Mouse (Mus musculus) midbrain, embryonic 11.5 days (tissue): ENCODE measurements at regions not wholly inside any gene's neighbourhood (a gene's known extent, or its start where the extent isn't known, plus 50 kb on each side); places are given as distances from the start of the nearest gene placed in this dataset.
A peak's percentile ranks its signal among the peaks of the same experiment; 100 is the strongest.

Experiments
- ATAC-seq: fragments of 200-750 bp; cut with Nextera tagmentation; 2 replicates; pipeline ENCODE4 v1.8.0; 2017; ENCODE audit warnings: moderate TSS enrichment, moderate library complexity; ENCODE audit not compliant: low FRiP score
- DNase-seq: peaks from one replicate; pipeline ENCODE4 v3.0.0; 2015; ENCODE audit warnings: low spot score; ENCODE audit errors: missing footprints
- H3K27ac ChIP-seq: fragments of 300-500 bp; sonication (generic); 2 replicates; pipeline ENCODE4 v1.5.1; 2014; ENCODE audit warnings: low read depth, low read length
- H3K27me3 ChIP-seq: fragments of 300-500 bp; sonication (generic); 2 replicates; pipeline ENCODE4 v1.6.1; 2014; ENCODE audit warnings: mild to moderate bottlenecking, low read length, moderate library complexity, mixed read lengths; ENCODE audit not compliant: control insufficient read depth, insufficient read depth
- H3K36me3 ChIP-seq: fragments of 300-500 bp; sonication (generic); 2 replicates; pipeline ENCODE4 v1.6.1; 2014; ENCODE audit warnings: mild to moderate bottlenecking, low read length, moderate library complexity, mixed read lengths; ENCODE audit not compliant: control insufficient read depth, insufficient read depth
- H3K4me1 ChIP-seq: fragments of 300-500 bp; sonication (generic); 2 replicates; pipeline ENCODE4 v1.6.1; 2014; ENCODE audit warnings: low read length; ENCODE audit not compliant: control insufficient read depth, insufficient read depth
- H3K4me2 ChIP-seq: fragments of 300-500 bp; sonication (generic); 2 replicates; pipeline ENCODE4 v1.6.1; 2014; ENCODE audit warnings: mild to moderate bottlenecking, moderate library complexity
- H3K4me3 ChIP-seq: fragments of 300-500 bp; sonication (generic); 2 replicates; pipeline ENCODE4 v1.5.1; 2014; ENCODE audit warnings: low read depth, low read length
- H3K9ac ChIP-seq: fragments of 300-500 bp; sonication (generic); 2 replicates; pipeline ENCODE4 v1.6.1; 2014; ENCODE audit warnings: low read length
- H3K9me3 ChIP-seq: fragments of 300-500 bp; sonication (generic); 2 replicates; pipeline ENCODE4 v1.6.1; 2016; ENCODE audit warnings: low read length; ENCODE audit not compliant: control insufficient read depth
- WGBS: fragments of 180-500 bp; shearing (Covaris S2); extraction: QIAGEN DNeasy Blood & Tissue Kit; methylation state at CpG from one replicate; pipeline ENCODE4 v1.1.7; 2014; 5-methylcytosine and 5-hydroxymethylcytosine counted together

- Histone ChIP-seq H3K4me2 (no peak overlapping the region), H3K4me3 (no peak overlapping the region), H3K4me1 (no peaks in the 10 kb centered on the region), H3K36me3 (no peaks in the 10 kb centered on the region), H3K27ac (no peak overlapping the region), H3K9ac (no peak overlapping the region), H3K9me3 (no peaks in the 10 kb centered on the region), H3K27me3 (no peaks in the 10 kb centered on the region)
- DNase-seq (no peak), ATAC-seq (no peak)
- 79% methylated on average over 9 of the region's 9 CpGs for WGBS
Observed at GRCm38 (mm10) chr6:99810974-99811798, 85.0 kb upstream of the Prok2 start.

GRCm38 (mm10) chr6:99804905-99805245, 78.7 kb upstream of the Prok2 start:
- Histone ChIP-seq H3K4me2 (peak overlapping the region; percentile 41), H3K9me3 (no peaks in the 10 kb centered on the region), H3K27me3 (no peaks in the 10 kb centered on the region; the same call in 1 of the 2 replicates), H3K36me3 (no peaks in the 10 kb centered on the region), H3K9ac (peak overlapping the region; percentile 51), H3K4me3 (0 out of 2 replicates have a peak overlapping the region, but pooled peaks have one; percentile 13), H3K4me1 (peaks cover 4% of the 10 kb centered on the region; the same call in 1 of the 2 replicates), H3K27ac (no peak overlapping the region)
- no peak for DNase-seq
- 31% methylated on average over 10 of the region's 10 CpGs for WGBS
- ATAC-seq, result no peak

GRCm38 (mm10) chr6:99803983-99804904, 78.1 kb upstream of the Prok2 start:
- peak overlapping the region; percentile 41 for H3K4me2 ChIP-seq
- DNase-seq, result peak; percentile 100
- peak overlapping the region; percentile 51 for H3K9ac ChIP-seq
- no peak overlapping the region for H3K27ac ChIP-seq
- H3K4me3 ChIP-seq, result peak overlapping the region; percentile 13; the same call in 1 of the 2 replicates
- H3K9me3 ChIP-seq, result no peaks in the 10 kb centered on the region
- peak; percentile 92 for ATAC-seq
- no peaks in the 10 kb centered on the region for H3K36me3 ChIP-seq
- H3K27me3 ChIP-seq, result no peaks in the 10 kb centered on the region; the same call in 1 of the 2 replicates
- WGBS, result 19% methylated on average over 25 of the region's 25 CpGs
- peaks cover 4% of the 10 kb centered on the region; the same call in 1 of the 2 replicates for H3K4me1 ChIP-seq

- Histone ChIP-seq H3K36me3 (no peaks in the 10 kb centered on the region), H3K27ac (no peak overlapping the region), H3K9me3 (no peaks in the 10 kb centered on the region), H3K4me1 (peaks cover 4% of the 10 kb centered on the region; the same call in 1 of the 2 replicates), H3K27me3 (no peaks in the 10 kb centered on the region; the same call in 1 of the 2 replicates), H3K4me3 (no peak overlapping the region), H3K9ac (no peak overlapping the region), H3K4me2 (no peak overlapping the region)
- WGBS, result 77% methylated on average over 6 of the region's 6 CpGs
- DNase-seq, result no peak
- no peak for ATAC-seq
Observed at GRCm38 (mm10) chr6:99800919-99801318, 74.7 kb upstream of the Prok2 start.

- Histone ChIP-seq H3K9me3 (no peaks in the 10 kb centered on the region), H3K36me3 (no peaks in the 10 kb centered on the region), H3K27me3 (no peaks in the 10 kb centered on the region; the same call in 1 of the 2 replicates), H3K4me1 (peaks cover 4% of the 10 kb centered on the region; the same call in 1 of the 2 replicates), H3K4me3 (no peak overlapping the region), H3K27ac (no peak overlapping the region), H3K9ac (no peak overlapping the region), H3K4me2 (no peak overlapping the region)
- no peak for DNase-seq
- no peak for ATAC-seq
- WGBS, result 76% methylated on average over 14 of the region's 14 CpGs
Observed at GRCm38 (mm10) chr6:99800324-99800723, 74.1 kb upstream of the Prok2 start.

DNA sequence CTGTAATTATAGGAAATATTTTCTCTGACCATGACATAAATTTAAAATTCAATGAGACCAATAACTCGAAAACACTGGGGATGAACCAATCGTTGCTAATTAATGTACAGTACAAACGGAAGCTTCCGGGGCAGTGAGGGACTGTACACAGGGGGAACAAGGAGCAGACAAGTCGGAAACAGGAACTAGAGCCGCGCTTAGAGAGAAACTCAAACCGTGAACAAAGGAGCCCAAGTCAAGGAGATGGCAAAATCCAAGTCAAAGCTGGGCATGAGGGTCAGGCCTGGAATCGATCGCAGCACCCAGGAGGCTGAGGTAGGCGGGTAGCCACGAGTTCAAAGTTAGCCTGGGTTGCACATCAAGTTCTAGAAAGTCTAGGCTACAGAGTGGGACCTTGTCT, 70.2 kb upstream of the Prok2 start:
- no peak overlapping the region for H3K9ac ChIP-seq
- no peak for DNase-seq
- H3K4me2 ChIP-seq, result no peak overlapping the region
- no peak overlapping the region for H3K4me3 ChIP-seq
- no peaks in the 10 kb centered on the region for H3K36me3 ChIP-seq
- no peak for ATAC-seq
- H3K4me1 ChIP-seq, result no peaks in the 10 kb centered on the region
- no peak overlapping the region for H3K27ac ChIP-seq
- H3K27me3 ChIP-seq, result 0 out of 2 replicates have a peak, but pooled peaks cover 2% of the 10 kb centered on the region
- H3K9me3 ChIP-seq, result no peaks in the 10 kb centered on the region
- 95% methylated on average over 12 of the region's 12 CpGs for WGBS

DNA sequence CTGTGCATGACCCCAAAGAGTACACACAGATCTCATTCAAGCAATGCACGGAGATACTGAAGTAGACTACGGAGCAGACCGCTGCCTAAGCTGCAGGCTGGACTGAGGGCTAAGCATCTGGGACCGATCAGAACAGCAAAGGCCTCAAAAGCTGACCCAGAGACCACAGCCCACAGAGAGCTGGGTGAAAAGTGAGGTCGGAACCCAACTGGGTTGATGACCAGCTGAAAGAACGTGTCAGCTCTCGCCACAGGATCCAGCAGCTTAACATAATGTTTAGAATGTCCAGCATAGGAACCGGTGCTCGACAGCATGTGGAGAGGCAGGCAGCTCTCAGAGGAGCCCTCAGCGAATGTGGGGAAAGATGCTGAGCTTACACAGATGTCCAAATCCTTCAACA, 67.4 kb upstream of the Prok2 start:
- 46% methylated on average over 10 of the region's 10 CpGs for WGBS
- DNase-seq (no peak), ATAC-seq (no peak)
- H3K4me3 ChIP-seq, result no peak overlapping the region
- H3K9ac ChIP-seq, result no peak overlapping the region
- no peaks in the 10 kb centered on the region for H3K9me3 ChIP-seq
- no peaks in the 10 kb centered on the region for H3K36me3 ChIP-seq
- H3K27me3 ChIP-seq, result 0 out of 2 replicates have a peak, but pooled peaks cover 2% of the 10 kb centered on the region
- no peak overlapping the region for H3K4me2 ChIP-seq
- no peaks in the 10 kb centered on the region for H3K4me1 ChIP-seq
- H3K27ac ChIP-seq, result no peak overlapping the region

- Histone ChIP-seq H3K27ac (no peak overlapping the region), H3K36me3 (no peaks in the 10 kb centered on the region), H3K4me2 (no peak overlapping the region), H3K27me3 (0 out of 2 replicates have a peak, but pooled peaks cover 2% of the 10 kb centered on the region), H3K4me3 (no peak overlapping the region), H3K9ac (no peak overlapping the region), H3K4me1 (no peaks in the 10 kb centered on the region), H3K9me3 (no peaks in the 10 kb centered on the region)
- WGBS, result 79% methylated on average over 10 of the region's 10 CpGs
- ATAC-seq (no peak), DNase-seq (no peak)
Observed at GRCm38 (mm10) chr6:99792353-99792752, 66.2 kb upstream of the Prok2 start.

GRCm38 (mm10) chr6:99786977-99787376, 60.8 kb upstream of the Prok2 start:
- no peaks in the 10 kb centered on the region for H3K27me3 ChIP-seq
- no peak overlapping the region for H3K4me2 ChIP-seq
- H3K4me3 ChIP-seq, result no peak overlapping the region
- no peaks in the 10 kb centered on the region for H3K4me1 ChIP-seq
- WGBS, result 89% methylated on average over 7 of the region's 7 CpGs
- H3K9me3 ChIP-seq, result no peaks in the 10 kb centered on the region
- H3K27ac ChIP-seq, result no peak overlapping the region
- no peaks in the 10 kb centered on the region for H3K36me3 ChIP-seq
- ATAC-seq (no peak), DNase-seq (no peak)
- H3K9ac ChIP-seq, result no peak overlapping the region
